Mouse (Mus musculus) bone marrow macrophage, adult 2 months (primary cell): ENCODE data around the gene Mindy4. TPM values are rescaled to one million over a fixed set of nuclear protein-coding genes. Genes with fewer than 3 reads are reported as not detected.

Experiments
- H3K27ac ChIP-seq: 2 replicates; pipeline ENCODE4 v1.5.1; 2012; ENCODE audit warnings: low read depth, low read length; ENCODE audit not compliant: insufficient read depth
- H3K4me1 ChIP-seq: 2 replicates; pipeline ENCODE4 v1.6.1; 2012; ENCODE audit warnings: low read length; ENCODE audit not compliant: control insufficient read depth, insufficient read depth
- H3K4me3 ChIP-seq: 2 replicates; pipeline ENCODE4 v1.5.1; 2012; ENCODE audit warnings: mild to moderate bottlenecking, low read length, moderate library complexity; ENCODE audit not compliant: insufficient read depth
- CTCF ChIP-seq: IDR thresholded peaks from 2 replicates; pipeline ENCODE4 v1.5.1; 2012; ENCODE audit warnings: low read depth, mild to moderate bottlenecking, low read length, moderate library complexity
- POLR2A ChIP-seq: IDR thresholded peaks from 2 replicates; pipeline ENCODE4 v1.6.1; 2012; ENCODE audit warnings: mild to moderate bottlenecking, low read depth, low read length, borderline replicate concordance
- polyA plus RNA-seq: library from polyadenylated mRNA; stranded (reverse); fragments of >200 nt; gene quantifications from 2 replicates; pipeline ENCODE4 v1.2.4, GENCODE M21; 2012; ENCODE audit not compliant: missing spikeins, insufficient read depth, insufficient read length

Gene Mindy4
- polyA plus RNA-seq, 1 experiment = 3.2 TPM

GRCm38 (mm10) chr6:55321518-55321917 is 118.3 kb downstream of the Mindy4 start:
- no peak overlapping the region for H3K4me3 ChIP-seq
- TF ChIP-seq CTCF (no peak), POLR2A (no peak)
- H3K4me1 ChIP-seq = no peaks in the 10 kb centered on the region; the same call in 1 of the 2 replicates
- H3K27ac ChIP-seq = no peak overlapping the region

GRCm38 (mm10) chr6:55322980-55323379 is 119.8 kb downstream of the Mindy4 start:
- no peak for TF ChIP-seq POLR2A
- no peak for TF ChIP-seq CTCF
- H3K27ac ChIP-seq = no peak overlapping the region
- no peaks in the 10 kb centered on the region; the same call in 1 of the 2 replicates for H3K4me1 ChIP-seq

GRCm38 (mm10) chr6:55323908-55324634 is 120.9 kb downstream of the Mindy4 start:
- H3K27ac ChIP-seq = no peak overlapping the region
- no peak for TF ChIP-seq POLR2A
- TF ChIP-seq CTCF = no peak
- no peaks in the 10 kb centered on the region; the same call in 1 of the 2 replicates for H3K4me1 ChIP-seq
- no peak overlapping the region for H3K4me3 ChIP-seq

More at GRCm38 (mm10) chr6:55322980-55323379, 119.8 kb downstream of the Mindy4 start:
- no peak overlapping the region for H3K4me3 ChIP-seq

DNA sequence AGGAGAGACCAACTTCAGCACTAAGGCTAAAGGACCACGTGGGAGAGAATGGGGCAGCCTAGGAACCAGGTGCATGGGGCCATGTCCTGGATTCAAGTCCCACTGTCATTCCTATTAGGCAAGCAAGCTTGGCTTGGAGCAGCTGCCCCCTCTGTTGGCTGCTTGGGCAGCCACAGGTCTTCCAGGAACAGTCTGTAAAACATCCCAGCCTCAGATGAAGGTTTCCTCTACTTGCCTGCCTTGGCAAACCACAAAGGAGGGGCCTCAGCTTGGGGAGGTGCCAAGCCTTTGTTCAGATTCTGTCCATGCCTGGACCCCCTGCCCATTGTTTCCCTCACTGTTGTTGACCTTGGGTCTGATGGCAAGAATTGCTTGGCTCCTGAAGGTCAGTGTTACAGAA is 121.6 kb downstream of the Mindy4 start:
- no peaks in the 10 kb centered on the region; the same call in 1 of the 2 replicates for H3K4me1 ChIP-seq
- TF ChIP-seq POLR2A (no peak), CTCF (no peak; the same call in 1 of the 2 replicates)

GRCm38 (mm10) chr6:55326299-55326698 is 123.1 kb downstream of the Mindy4 start:
- Histone ChIP-seq H3K27ac (no peak overlapping the region), H3K4me3 (no peak overlapping the region), H3K4me1 (peaks cover 3% of the 10 kb centered on the region; the same call in 1 of the 2 replicates)
- TF ChIP-seq CTCF = no peak
- no peak for TF ChIP-seq POLR2A

More for the DNA sequence above, 121.6 kb downstream of the Mindy4 start:
- H3K27ac ChIP-seq = no peak overlapping the region
- H3K4me3 ChIP-seq = no peak overlapping the region

GRCm38 (mm10) chr6:55327326-55327725 is 124.1 kb downstream of the Mindy4 start:
- TF ChIP-seq CTCF = no peak
- TF ChIP-seq POLR2A = no peak
- H3K4me3 ChIP-seq = no peak overlapping the region
- H3K27ac ChIP-seq = no peak overlapping the region
- H3K4me1 ChIP-seq = peaks cover 6% of the 10 kb centered on the region; the same call in 1 of the 2 replicates

GRCm38 (mm10) chr6:55328179-55328578 is 125.0 kb downstream of the Mindy4 start:
- TF ChIP-seq CTCF (no peak), POLR2A (no peak)
- H3K4me1 ChIP-seq = peaks cover 6% of the 10 kb centered on the region; the same call in 1 of the 2 replicates
- no peak overlapping the region for H3K4me3 ChIP-seq
- no peak overlapping the region for H3K27ac ChIP-seq

DNA sequence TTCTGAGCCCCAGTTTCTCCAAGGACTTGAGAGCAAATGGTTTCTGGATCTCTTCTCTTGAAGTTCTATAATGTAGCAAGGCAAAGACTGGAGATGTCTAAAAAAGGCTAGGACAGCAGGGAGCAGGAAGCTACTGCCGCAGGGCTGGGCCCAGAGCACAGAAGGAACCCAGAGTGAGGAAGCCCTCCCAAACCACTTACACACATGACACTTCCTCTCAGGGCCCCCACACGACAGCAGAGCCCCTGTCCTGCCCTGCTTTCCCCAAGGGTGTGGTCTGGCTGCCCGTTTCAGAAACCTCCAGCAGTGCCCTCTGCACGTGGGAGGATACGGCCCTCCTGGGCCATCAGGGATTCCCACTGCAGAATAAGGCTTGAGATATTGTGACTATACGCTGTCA is 128.1 kb downstream of the Mindy4 start:
- peaks cover 6% of the 10 kb centered on the region; the same call in 1 of the 2 replicates for H3K4me1 ChIP-seq
- H3K27ac ChIP-seq = no peak overlapping the region
- TF ChIP-seq POLR2A (no peak), CTCF (no peak)
- H3K4me3 ChIP-seq = no peak overlapping the region

- peaks cover 6% of the 10 kb centered on the region; the same call in 1 of the 2 replicates for H3K4me1 ChIP-seq
- H3K4me3 ChIP-seq = no peak overlapping the region
- no peak overlapping the region for H3K27ac ChIP-seq
- TF ChIP-seq CTCF = no peak
- no peak for TF ChIP-seq POLR2A
These were observed 129.1 kb downstream of the Mindy4 start for GRCm38 (mm10) chr6:55332100-55332772.

DNA sequence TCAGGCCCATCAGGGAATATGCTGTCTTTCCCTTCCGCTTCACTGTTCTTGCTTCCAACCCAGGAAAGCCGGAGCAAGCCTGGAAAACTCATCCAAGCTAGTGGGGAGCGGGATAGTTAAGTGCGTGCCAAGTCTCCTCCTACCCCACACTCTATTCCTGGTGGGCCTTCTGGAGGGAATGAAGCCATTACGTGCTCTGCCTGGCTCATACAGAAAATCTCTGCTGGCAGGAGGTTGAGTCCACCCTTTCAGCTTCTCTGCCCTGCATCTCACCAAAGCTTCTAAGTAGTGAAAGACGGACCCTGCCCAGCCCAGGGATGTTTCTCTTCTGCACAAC is 129.6 kb downstream of the Mindy4 start:
- H3K27ac ChIP-seq = no peak overlapping the region
- peaks cover 6% of the 10 kb centered on the region; the same call in 1 of the 2 replicates for H3K4me1 ChIP-seq
- H3K4me3 ChIP-seq = no peak overlapping the region
- TF ChIP-seq POLR2A = no peak
- no peak for TF ChIP-seq CTCF
